Mouse (Mus musculus): Measurements from ENCODE around the gene Hnf1a. TPM values are rescaled to one million over a fixed set of nuclear protein-coding genes. Genes with fewer than 3 reads are reported as not detected.
A peak's percentile ranks its signal among the peaks of the same experiment; 100 is the strongest.

Hnf1a gene
- polyA plus RNA-seq, 1 experiment from 2014 or later = 1.9 TPM

DNA sequence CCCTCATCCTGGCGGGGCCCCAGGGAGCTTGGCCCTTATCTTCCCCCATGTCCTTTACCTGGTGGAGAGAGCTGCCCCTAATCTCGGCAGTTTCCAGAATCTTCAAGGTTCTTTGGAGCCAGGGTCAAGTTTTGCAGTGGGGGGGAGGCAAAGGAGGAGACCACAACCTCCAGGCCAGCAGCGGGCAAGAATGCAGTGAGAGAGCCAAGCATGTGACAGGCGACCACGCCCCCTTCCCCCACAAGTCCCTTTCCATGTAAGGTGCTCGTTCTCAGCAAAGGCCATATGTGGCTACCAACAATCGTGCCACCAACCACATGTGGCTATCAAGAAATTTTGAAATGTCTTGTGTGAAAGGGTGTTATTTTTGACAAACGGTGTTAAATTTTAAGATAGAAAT is 2.2 kb upstream of the Hnf1a start:
- 69% methylated on average over 8 of the region's 8 CpGs for WGBS
- no peak overlapping the region for H3K4me3 ChIP-seq
- H3K36me3 ChIP-seq = no peaks in the 10 kb centered on the region
- peaks cover 6% of the 10 kb centered on the region; the same call in 1 of the 2 replicates for H3K4me1 ChIP-seq
- no peak overlapping the region for H3K27ac ChIP-seq
- no peaks in the 10 kb centered on the region for H3K9me3 ChIP-seq
- peaks cover 29% of the 10 kb centered on the region for H3K27me3 ChIP-seq (ENCODE audit: insufficient read depth, poor library complexity, severe bottlenecking)
- no peak for DNase-seq (ENCODE audit: low spot score)

DNA sequence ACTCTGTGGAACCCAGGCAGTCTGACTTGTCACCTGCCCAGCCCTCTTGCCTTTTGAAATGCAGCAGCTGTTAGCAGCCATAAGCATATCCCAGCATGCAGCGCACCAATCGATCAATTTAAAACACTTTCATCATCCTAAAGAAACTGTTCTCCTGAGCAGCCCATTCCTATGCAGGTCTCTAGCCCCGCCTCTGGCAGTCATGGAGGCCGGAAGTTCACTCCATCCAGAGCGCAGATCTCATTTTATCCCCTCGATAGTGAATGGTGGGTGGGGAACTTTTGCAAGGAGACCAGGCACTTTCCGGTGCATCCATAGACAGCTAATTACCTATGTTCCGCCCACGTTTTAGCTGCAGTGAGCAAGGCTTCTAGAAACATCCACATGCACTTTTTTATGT is 1.3 kb upstream of the Hnf1a start:
- Histone ChIP-seq H3K9me3 (no peaks in the 10 kb centered on the region), H3K4me3 (no peak overlapping the region), H3K4me1 (peaks cover 6% of the 10 kb centered on the region; the same call in 1 of the 2 replicates), H3K36me3 (no peaks in the 10 kb centered on the region), H3K27ac (no peak overlapping the region), H3K27me3 (ENCODE audit: insufficient read depth, poor library complexity, severe bottlenecking) (peaks cover 38% of the 10 kb centered on the region)
- no peak for DNase-seq (ENCODE audit: low spot score)
- WGBS = 80% methylated on average over 9 of the region's 9 CpGs

GRCm38 (mm10) chr5:114969609-114970215 is 1.2 kb downstream of the Hnf1a start:
- DNase-seq (ENCODE audit: low spot score) = no peak
- peaks cover 17% of the 10 kb centered on the region for H3K4me1 ChIP-seq
- H3K27ac ChIP-seq = no peak overlapping the region
- 55% methylated on average over 13 of the region's 13 CpGs for WGBS
- H3K9me3 ChIP-seq = no peaks in the 10 kb centered on the region
- H3K36me3 ChIP-seq = no peaks in the 10 kb centered on the region
- peaks cover 38% of the 10 kb centered on the region for H3K27me3 ChIP-seq (ENCODE audit: insufficient read depth, poor library complexity, severe bottlenecking)
- no peak overlapping the region for H3K4me3 ChIP-seq

DNA sequence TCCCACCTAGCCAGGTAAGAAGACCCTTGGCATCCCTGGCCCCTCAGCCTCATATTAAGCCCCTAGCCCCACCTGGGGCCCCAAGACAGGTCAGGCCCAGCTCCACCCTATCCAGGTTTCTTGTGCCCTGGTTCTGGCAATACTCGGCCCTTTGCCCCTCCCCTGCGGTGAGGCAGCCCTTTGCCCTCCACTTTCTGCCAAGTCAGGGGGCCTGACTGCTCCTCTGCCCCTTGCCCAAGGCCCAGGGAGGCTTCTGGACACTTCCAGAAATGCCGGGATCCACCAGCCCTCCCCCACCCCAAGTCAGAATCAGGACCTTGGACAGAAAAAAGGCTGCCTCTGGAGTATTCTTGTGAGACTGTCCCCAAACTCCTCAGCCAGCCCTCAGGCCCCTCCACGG is 1.8 kb downstream of the Hnf1a start:
- no peak for DNase-seq (ENCODE audit: low spot score)
- no peak overlapping the region for H3K27ac ChIP-seq
- H3K4me1 ChIP-seq = peaks cover 24% of the 10 kb centered on the region
- no peak overlapping the region for H3K4me3 ChIP-seq
- H3K36me3 ChIP-seq = no peaks in the 10 kb centered on the region
- H3K27me3 ChIP-seq (ENCODE audit: insufficient read depth, poor library complexity, severe bottlenecking) = peaks cover 38% of the 10 kb centered on the region
- 14% methylated on average over 4 of the region's 4 CpGs for WGBS
- no peaks in the 10 kb centered on the region for H3K9me3 ChIP-seq

DNA sequence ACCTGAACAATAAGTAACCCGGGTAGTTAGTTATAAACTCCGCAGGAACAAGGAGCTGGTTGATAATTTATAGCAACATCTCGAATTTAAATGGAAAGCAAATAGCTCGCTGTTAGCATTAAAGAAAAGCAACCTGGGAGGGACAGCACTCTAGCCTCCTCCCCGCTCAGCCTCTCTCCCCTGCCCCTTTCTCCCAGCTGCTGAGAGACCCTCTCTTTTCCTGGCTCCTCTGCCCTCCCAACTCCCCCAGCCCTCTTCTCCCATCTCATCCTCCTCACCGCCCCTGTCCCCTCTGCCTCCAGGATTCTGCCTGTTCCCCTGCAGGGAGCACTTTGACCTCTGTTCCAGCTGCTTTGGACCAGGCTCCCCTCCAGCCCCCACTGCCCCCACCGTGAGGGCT is 2.2 kb downstream of the Hnf1a start:
- DNase-seq (ENCODE audit: low spot score) = no peak
- no peak overlapping the region for H3K4me3 ChIP-seq
- peaks cover 25% of the 10 kb centered on the region for H3K4me1 ChIP-seq
- H3K9me3 ChIP-seq = no peaks in the 10 kb centered on the region
- 30% methylated on average over 7 of the region's 7 CpGs for WGBS
- no peaks in the 10 kb centered on the region for H3K36me3 ChIP-seq
- H3K27ac ChIP-seq = no peak overlapping the region
- peaks cover 38% of the 10 kb centered on the region for H3K27me3 ChIP-seq (ENCODE audit: insufficient read depth, poor library complexity, severe bottlenecking)

DNA sequence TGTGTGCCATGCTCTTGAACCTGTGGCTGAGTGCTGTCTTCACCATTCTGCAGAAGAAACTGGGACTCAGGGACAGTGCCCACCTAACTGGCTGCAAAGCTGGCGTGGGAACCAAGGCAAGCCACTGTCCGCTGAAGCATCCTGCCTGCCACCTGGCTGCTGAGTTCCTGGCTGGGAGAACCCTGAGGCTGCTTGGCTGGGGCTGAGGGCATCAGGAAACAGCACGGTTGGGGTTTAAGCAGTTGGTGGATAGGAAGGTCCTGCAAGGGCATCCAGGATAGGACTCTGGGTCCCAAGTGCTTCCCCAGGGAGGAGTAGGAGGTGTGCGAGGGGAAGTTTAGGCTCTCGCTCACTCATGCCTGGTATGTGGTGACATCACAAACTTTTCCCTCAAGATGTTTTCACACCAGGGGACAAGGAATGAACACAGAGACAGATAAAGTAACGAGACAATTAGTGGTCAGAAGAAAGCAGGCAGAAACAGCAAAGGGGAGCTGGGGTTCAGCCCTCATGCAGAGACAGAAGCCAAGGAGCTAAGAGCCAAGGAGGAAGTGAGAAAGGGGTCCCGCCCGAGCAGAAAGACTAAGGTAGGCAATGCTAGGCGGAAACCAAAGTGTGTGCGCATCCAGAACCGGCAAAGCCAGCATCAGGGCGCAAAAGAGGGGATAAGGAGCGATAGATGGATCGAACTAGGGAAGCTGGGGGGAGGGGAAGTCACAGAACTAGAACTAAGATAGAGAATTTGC is 3.2 kb downstream of the Hnf1a start:
- WGBS = 29% methylated on average over 14 of the region's 14 CpGs
- H3K9me3 ChIP-seq = no peaks in the 10 kb centered on the region
- peaks cover 38% of the 10 kb centered on the region for H3K27me3 ChIP-seq (ENCODE audit: insufficient read depth, poor library complexity, severe bottlenecking)
- no peak for DNase-seq (ENCODE audit: low spot score)
- no peaks in the 10 kb centered on the region for H3K36me3 ChIP-seq
- H3K27ac ChIP-seq = no peak overlapping the region
- peaks cover 25% of the 10 kb centered on the region for H3K4me1 ChIP-seq
- H3K4me3 ChIP-seq = no peak overlapping the region

DNA sequence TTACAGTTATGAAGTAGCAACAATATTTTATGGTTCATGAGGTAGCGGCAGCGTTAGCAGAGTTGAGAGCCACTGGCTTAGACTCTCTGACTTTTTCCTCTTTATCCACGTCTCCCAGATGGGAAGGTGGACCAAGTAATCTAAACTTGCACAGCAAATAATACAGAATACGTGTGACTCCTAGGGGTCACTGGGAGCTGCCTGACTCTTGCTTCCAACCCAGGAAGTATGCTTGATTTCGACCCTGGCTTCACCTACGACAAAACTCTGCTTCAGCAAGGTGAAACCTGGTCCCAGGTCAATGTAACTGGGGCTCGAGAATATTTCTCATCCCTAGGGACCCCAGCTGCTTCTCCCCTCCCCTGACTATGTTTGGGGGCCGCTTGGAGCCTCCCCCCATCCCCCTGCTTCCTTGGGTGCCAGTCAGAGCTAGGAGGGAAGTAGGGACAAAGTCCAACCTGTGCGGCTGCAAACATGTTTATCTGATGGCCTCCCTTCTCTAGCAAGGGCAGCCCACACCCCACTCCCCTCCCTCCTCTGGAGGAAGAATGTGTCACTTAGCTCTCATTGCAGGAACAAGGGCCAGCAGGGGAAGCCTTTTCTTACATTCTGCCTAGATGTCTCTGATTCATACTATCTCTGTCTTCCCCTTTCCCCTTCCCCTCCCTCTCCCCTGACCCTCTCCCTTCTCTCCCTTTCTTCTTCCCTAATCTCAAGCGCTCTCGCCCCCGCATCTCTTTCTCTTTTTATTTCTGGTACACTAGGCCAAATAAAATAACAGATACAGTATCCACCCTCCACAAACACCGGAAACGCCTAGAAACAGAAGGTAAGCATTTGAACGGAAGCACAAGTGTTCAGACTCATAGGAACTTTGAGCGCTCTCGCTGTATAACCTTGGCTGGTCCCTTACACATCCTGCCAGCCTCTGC is 5.7 kb downstream of the Hnf1a start:
- Histone ChIP-seq H3K4me1 (peaks cover 22% of the 10 kb centered on the region), H3K9me3 (no peaks in the 10 kb centered on the region), H3K36me3 (no peaks in the 10 kb centered on the region), H3K27ac (0 out of 2 replicates have a peak overlapping the region, but pooled peaks have one; percentile 7), H3K27me3 (ENCODE audit: insufficient read depth, poor library complexity, severe bottlenecking) (peaks cover 30% of the 10 kb centered on the region), H3K4me3 (no peak overlapping the region)
- 57% methylated on average over 17 of the region's 17 CpGs for WGBS
- DNase-seq (ENCODE audit: low spot score) = no peak

- 54% methylated on average over 7 of the region's 7 CpGs for WGBS
- H3K36me3 ChIP-seq = no peaks in the 10 kb centered on the region
- no peak for DNase-seq (ENCODE audit: low spot score)
- no peak overlapping the region for H3K4me3 ChIP-seq
- peaks cover 22% of the 10 kb centered on the region for H3K27me3 ChIP-seq (ENCODE audit: insufficient read depth, poor library complexity, severe bottlenecking)
- no peak overlapping the region for H3K27ac ChIP-seq
- no peaks in the 10 kb centered on the region for H3K9me3 ChIP-seq
- H3K4me1 ChIP-seq = peaks cover 22% of the 10 kb centered on the region
Measured at GRCm38 (mm10) chr5:114964315-114964966, 6.5 kb downstream of the Hnf1a start.

GRCm38 (mm10) chr5:114961590-114962360 is 9.1 kb downstream of the Hnf1a start:
- no peak for DNase-seq (ENCODE audit: low spot score)
- Histone ChIP-seq H3K4me3 (no peak overlapping the region), H3K27ac (no peak overlapping the region), H3K36me3 (no peaks in the 10 kb centered on the region), H3K4me1 (peaks cover 22% of the 10 kb centered on the region), H3K27me3 (ENCODE audit: insufficient read depth, poor library complexity, severe bottlenecking) (no peaks in the 10 kb centered on the region; the same call in 1 of the 2 replicates), H3K9me3 (no peaks in the 10 kb centered on the region)
- 57% methylated on average over 4 of the region's 4 CpGs for WGBS

DNA sequence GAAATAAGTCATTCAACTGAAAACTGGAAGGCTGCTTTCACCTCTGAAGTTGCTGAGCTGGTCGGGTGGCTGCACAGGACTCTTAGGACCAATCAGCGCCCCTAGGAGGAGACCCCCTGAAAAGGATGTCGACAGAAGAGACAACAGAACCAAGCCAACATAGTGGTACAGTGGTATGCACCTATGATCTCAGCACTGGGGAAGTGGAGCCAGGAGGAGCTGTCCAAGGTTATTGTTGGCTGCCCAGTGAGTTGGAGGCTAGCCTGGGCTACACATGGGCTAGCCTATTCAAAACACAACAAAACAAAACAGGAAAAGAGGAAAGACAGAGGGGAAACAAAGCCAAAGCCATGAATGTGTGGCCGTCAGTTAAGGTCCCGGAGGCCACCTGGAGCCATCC is 12.8 kb downstream of the Hnf1a start:
- H3K4me1 ChIP-seq = peaks cover 4% of the 10 kb centered on the region; the same call in 1 of the 2 replicates
- no peaks in the 10 kb centered on the region for H3K9me3 ChIP-seq
- H3K4me3 ChIP-seq = no peak overlapping the region
- 82% methylated on average over 5 of the region's 5 CpGs for WGBS
- no peak overlapping the region for H3K27ac ChIP-seq
- no peak for DNase-seq (ENCODE audit: low spot score)
- no peaks in the 10 kb centered on the region for H3K36me3 ChIP-seq
- no peaks in the 10 kb centered on the region for H3K27me3 ChIP-seq (ENCODE audit: insufficient read depth, poor library complexity, severe bottlenecking)

DNA sequence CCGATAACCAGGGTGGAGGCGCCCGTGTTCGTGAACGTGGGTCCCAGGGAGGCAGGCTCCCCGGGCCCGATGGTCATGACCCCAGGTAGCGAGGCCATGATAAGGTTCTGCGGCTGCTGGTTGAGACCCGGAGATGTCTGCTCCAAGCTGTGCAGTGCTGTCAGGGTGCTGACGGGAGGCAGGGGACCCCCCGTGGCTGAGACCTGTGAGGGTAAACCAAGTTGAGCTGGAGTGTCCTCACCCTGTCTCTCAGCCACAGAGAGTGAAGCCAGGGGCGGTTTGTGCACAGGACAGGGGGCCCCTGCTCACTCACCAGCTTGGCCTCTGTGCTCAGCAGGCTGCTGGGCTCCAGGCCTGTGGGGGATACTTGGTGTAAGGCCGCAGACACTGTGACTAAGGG is 17.6 kb downstream of the Hnf1a start:
- Histone ChIP-seq H3K27me3 (ENCODE audit: insufficient read depth, poor library complexity, severe bottlenecking) (no peaks in the 10 kb centered on the region), H3K4me1 (peaks cover 13% of the 10 kb centered on the region), H3K27ac (no peak overlapping the region), H3K36me3 (peaks cover 14% of the 10 kb centered on the region), H3K9me3 (no peaks in the 10 kb centered on the region), H3K4me3 (no peak overlapping the region)
- no peak for DNase-seq (ENCODE audit: low spot score)
- 75% methylated on average over 14 of the region's 14 CpGs for WGBS

- 83% methylated on average over 21 of the region's 21 CpGs for WGBS
- H3K4me1 ChIP-seq = peaks cover 13% of the 10 kb centered on the region
Measured at GRCm38 (mm10) chr5:114951279-114951880, 19.5 kb downstream of the Hnf1a start.

More at GRCm38 (mm10) chr5:114951279-114951880, 19.5 kb downstream of the Hnf1a start:
- no peak overlapping the region for H3K4me3 ChIP-seq
- peaks cover 33% of the 10 kb centered on the region for H3K36me3 ChIP-seq
- DNase-seq (ENCODE audit: low spot score) = no peak
- H3K27ac ChIP-seq = no peak overlapping the region
- no peaks in the 10 kb centered on the region for H3K9me3 ChIP-seq
- H3K27me3 ChIP-seq (ENCODE audit: insufficient read depth, poor library complexity, severe bottlenecking) = no peaks in the 10 kb centered on the region

Data from heart, embryonic 10.5 days (tissue).